Mouse (Mus musculus) spleen, postnatal 4 days (tissue): Measurements from ENCODE around the gene Taar1.

Experiments
- DNase-seq, 2 experiments: peaks; one replicate each; pipeline ENCODE4 v3.0.0; 2022; ENCODE audit warnings: low spot score in 2 of 2

Taar1 gene

DNA sequence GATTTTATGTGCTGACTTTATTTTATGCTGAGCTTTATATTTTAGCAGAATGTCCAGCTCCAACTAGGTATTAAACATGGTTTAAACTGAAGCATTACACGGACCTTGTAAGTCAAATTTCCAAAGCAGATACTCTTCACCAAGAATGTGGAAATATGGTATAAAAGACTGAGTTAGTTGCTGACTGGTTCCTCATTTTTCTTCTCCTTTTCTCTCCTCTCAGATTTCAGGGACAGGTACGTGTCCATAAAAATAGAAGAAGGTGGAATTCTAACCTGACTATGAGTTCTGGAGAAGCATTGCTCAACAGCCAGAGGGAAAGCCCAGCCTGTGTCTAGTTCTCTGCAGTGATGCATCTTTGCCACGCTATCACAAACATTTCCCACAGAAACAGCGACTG, at the start of gene Taar1:
TSS of gene Taar1 (plus strand) at position 301 of the 400 bp plus-strand sequence.
- no peak for DNase-seq

- no peak for DNase-seq
These were observed 39.5 kb upstream of the Taar1 start for GRCm38 (mm10) chr10:23880695-23881094.

DNA sequence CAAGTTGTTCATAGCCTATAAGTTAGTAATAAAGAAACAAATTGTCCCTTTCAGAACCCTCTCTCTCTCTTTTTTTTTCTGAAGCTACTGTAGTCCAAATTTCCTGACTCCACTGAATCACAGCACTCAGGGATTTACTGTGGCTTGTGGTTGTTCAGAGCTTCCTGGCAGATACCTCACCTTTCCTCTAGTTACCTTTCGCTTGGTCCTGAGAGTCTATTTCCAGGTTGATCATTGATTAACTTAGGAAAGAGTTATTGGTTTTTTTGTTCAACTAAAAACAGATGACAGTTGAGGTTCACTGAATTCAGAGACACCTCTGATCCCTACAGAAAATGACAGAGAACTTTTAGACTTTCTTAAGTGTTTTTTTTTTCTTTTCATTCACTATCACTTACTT, 35.2 kb upstream of the Taar1 start:
- no peak for DNase-seq

DNA sequence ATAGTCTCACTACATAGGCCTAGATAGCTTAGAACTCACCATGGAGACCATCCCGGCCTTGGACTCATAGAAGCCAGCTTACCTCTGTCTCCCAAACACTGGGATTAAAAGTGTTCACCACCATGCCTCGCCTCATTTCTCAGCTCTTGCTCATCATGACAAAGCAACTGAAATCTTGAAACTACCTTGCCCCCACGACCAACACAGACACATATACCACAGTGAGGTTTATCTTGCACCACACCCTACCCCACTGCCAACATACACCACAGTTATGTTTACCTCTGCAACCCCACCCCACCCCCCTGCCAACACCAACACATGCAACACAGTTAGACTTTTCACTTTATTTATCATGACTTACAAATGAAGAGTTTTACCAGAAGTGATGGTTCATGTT, 34.1 kb upstream of the Taar1 start:
- DNase-seq: no peak

GRCm38 (mm10) chr10:23892987-23893386, 27.2 kb upstream of the Taar1 start:
- DNase-seq: no peak

GRCm38 (mm10) chr10:23894601-23895349, 25.4 kb upstream of the Taar1 start, which contains the start of gene Vnn1:
Gene Vnn1, plus strand, starts transcription at chr10:23894688.
- DNase-seq: no peak

GRCm38 (mm10) chr10:23895376-23895775, 24.8 kb upstream of the Taar1 start:
- no peak for DNase-seq

DNA sequence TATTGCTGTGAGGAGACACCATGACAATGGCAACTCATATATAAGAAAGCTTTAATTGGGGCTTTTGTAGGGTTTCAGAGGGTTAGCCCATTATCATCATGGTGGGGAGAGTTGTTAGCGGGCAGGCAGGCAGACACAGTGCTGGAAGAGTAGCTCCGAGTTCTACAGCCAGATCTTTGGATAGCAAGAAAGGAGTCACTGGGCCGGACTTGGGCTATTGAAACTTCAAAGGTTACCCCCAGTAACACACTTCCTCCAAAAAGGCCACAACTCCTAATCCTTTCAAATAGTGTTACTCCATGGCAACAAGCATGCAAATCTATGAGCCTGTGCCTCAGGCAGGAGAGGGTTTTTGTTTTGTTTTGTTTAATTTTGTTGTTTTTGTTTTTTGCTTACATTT, 19.0 kb upstream of the Taar1 start:
- DNase-seq: no peak

DNA sequence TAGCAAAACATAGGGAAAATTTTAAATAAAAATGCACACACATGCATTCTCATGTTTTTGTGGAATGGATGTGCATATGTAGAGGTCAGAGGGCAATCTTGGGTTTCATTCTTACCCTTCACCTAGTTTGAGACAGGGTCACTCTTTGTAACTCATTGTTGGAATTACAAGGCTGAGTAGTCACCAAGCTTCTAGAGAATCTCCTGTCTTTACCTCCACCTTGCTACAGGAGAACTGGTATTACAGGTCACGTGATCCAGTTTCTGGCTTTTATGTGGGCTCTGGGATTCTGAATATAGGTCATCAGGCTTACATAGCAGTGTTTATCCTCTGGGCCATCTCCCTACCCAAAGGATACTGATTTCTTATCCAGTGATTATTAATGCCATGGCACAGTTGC, 14.5 kb upstream of the Taar1 start:
- no peak for DNase-seq

- DNase-seq: no peak
These were observed 2.3 kb downstream of the Taar1 start for GRCm38 (mm10) chr10:23922468-23922867.

DNA sequence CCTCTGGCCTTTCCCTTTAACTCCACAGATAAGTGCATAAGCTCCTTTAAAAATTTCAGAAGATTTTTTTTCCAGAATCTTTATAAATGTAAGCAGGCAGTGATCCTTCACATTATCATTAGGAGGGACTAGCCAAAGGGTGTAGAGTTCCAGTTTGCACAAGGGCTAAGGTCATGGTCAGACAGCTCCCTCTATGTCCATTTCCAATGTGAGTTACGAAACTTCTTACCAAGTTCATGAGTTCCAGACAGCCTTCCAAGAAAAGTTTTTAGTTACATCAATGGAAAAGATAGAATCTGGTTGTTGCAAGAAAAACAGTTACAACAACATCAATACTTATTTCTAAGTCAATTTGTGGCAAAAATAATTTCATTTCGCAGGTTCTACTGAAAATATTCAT, 3.8 kb downstream of the Taar1 start:
- DNase-seq: no peak

DNA sequence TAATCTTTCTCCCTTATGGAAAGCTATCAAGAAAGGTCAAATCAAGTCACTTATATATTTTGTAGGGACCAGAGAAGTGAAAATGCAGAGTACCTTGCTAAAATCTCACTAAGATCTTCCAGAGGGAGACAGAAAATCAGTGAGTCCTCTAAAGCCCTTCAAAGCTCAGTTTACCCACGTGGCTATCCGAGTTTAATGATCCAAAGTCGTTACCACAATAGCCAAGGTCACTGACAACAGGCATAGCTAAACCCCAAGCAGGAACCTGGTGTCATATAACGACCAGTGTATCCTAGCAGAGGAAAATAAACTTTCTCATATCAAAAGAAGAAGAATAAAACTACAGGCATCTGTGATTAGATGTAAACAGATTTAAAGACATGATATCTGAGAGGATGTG, 17.5 kb downstream of the Taar1 start:
- no peak for DNase-seq

GRCm38 (mm10) chr10:23938312-23938711, 18.2 kb downstream of the Taar1 start, which contains the start of gene Taar2:
Gene Taar2, plus strand, starts transcription at chr10:23938572.
- DNase-seq: no peak

DNA sequence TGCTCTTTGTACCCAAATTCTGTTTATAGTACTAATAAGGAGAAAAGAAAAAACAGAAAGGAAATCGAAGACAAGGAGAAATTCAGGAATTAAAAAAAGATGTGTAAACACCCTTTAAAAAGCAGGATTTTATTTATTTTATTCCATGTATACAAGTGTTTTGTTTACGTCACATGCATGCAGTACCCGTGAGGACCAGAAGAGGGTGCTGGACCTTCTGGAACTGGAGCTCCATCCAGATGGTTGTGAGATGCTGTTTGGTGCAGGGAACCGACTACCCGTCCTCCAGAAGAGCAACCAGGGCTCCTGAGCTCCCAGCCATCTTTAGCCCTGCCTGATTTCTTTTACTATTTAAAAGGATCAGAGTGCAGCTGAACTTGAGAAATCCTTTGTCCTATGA, 22.3 kb downstream of the Taar1 start:
- DNase-seq: no peak

DNA sequence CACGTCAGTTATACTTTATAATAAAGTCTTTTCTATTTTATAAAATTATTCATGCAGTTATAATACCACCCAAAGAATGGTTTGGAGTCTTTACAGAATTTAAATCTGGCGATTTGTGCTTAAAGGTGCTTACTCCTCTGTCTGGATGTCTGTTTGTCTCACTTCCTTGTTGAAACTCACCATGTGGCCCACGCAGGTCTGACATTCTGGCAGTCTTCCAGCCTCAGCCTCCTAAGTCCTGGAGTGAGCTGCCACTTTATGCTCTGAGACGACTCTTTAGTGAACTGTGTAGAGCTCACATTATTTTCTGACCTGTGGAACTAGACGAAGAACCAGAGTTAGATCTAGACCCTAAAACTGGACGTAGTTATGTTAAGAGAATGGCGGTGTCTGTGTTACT, 27.9 kb downstream of the Taar1 start:
- no peak for DNase-seq

DNA sequence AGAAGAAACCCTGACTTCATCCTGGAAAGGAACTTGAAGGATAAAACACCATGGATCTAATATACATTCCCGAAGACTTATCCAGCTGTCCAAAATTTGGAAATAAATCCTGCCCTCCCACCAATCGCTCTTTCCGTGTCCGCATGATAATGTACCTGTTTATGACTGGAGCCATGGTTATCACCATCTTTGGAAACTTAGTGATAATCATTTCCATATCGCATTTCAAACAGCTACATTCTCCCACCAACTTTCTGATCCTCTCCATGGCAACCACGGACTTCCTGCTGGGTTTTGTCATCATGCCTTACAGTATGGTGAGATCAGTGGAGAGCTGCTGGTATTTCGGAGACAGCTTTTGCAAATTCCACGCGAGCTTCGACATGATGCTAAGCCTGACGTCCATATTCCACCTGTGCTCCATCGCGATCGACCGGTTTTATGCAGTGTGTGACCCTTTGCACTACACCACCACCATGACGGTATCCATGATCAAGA, 29.4 kb downstream of the Taar1 start, which contains the start of gene Taar3:
TSS of gene Taar3 (plus strand) at position 51 of the 498 bp plus-strand sequence.
- no peak for DNase-seq

- DNase-seq: no peak
These were observed 31.6 kb downstream of the Taar1 start for GRCm38 (mm10) chr10:23951714-23952113.

DNA sequence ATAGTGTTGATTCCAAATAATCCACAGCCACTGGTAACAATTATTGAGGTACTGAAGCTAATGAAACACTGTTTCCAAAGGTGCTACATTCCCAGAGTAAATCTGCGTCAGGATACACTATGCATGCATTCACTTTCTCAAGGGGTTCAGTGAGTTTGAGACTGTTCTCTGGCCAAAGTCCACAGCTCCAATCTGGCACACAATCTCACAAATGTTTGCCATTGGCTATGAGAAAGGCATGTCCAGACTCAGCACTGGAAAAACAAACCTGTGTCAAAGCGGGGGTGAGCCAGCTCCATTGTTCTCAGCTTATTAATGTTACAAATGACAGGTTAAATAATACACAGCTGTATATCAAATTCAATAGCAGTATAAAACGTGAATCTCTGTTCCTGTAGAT, 38.9 kb downstream of the Taar1 start:
- no peak for DNase-seq

DNA sequence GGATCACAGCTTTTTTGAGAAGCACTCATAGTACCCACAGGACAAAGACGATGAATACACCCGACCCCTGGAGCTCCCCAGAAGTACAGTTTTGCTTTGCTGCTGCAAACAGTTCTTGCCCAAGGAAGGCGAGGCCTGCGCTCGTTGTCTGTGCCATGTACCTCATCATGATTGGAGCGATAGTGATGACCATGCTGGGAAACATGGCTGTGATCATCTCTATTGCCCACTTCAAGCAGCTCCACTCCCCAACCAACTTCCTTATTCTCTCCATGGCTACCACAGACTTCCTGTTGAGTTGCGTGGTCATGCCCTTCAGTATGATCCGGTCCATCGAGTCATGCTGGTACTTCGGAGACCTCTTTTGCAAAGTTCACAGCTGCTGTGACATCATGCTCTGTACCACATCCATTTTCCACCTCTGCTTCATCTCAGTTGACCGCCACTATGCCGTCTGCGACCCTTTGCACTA, 40.3 kb downstream of the Taar1 start, which contains the start of gene Taar4:
TSS of gene Taar4 (plus strand) at position 51 of the 472 bp plus-strand sequence.
- DNase-seq: peak in 1 of 2 experiments; percentile 43

- DNase-seq: peak in 1 of 2 experiments; percentile 29
These were observed 43.3 kb downstream of the Taar1 start for GRCm38 (mm10) chr10:23963444-23963843.

- no peak for DNase-seq
These were observed 44.9 kb downstream of the Taar1 start for GRCm38 (mm10) chr10:23964921-23965610.

DNA sequence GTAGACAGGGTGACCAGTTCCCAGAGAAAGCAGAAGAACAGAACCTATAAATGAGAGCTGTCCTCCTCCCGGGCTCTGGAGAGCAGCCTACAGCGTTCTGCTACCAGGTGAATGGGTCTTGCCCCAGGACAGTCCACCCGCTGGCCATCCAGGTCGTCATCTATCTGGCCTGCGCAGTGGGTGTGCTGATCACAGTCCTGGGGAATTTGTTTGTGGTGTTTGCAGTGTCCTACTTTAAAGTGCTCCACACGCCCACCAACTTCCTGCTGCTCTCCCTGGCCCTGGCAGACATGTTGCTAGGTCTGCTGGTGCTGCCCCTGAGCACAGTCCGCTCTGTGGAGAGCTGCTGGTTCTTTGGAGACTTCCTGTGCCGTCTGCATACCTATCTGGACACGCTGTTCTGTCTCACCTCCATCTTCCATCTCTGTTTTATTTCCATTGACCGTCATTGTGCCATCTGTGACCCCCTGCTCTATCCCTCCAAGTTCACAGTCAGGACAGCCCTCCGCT, 50.6 kb downstream of the Taar1 start, which contains the start of gene Taar5:
TSS of gene Taar5 (plus strand) at position 51 of the 510 bp plus-strand sequence.
- DNase-seq: peak in 1 of 2 experiments; percentile 54
